Mouse (Mus musculus) adrenal gland, postnatal 10 days (tissue): ENCODE data around the gene Phox2b. TPM values are rescaled to one million over a fixed set of nuclear protein-coding genes. Genes with fewer than 3 reads are reported as not detected.

Experiments used
- DNase-seq: peaks from one replicate; pipeline ENCODE4 v3.0.0; 2021; ENCODE audit warnings: mixed read lengths
- long read RNA-seq, 2 experiments: library from polyadenylated mRNA; stranded (forward); transcript quantifications; one replicate each; pipeline ENCODE4 v2.0.0; 2021
- total RNA-seq, 2 experiments: library from RNA; stranded (reverse); gene quantifications; 2 replicates each; pipeline ENCODE4 v1.2.3; 2021

Phox2b gene
- total RNA-seq: 10 to 100 TPM; 16.2 to 19.1 TPM
- long read RNA-seq, experiment 1, transcript Phox2b-201 (3 exons, 3,013 nt): major isoform, 7 of 14 reads
- long read RNA-seq, experiment 1, partial matches to known transcripts: 4 of 14 reads
- long read RNA-seq, experiment 1, other reads (novel, unspliced or antisense): 3 of 14 reads
- long read RNA-seq, experiment 2, transcript Phox2b-201 (3 exons, 3,013 nt): major isoform, 27 of 27 reads
- long read RNA-seq, experiment 2, partial matches to known transcripts: 0 of 27 reads
- long read RNA-seq, experiment 2, other reads (novel, unspliced or antisense): 0 of 27 reads

- DNase-seq: peak; percentile 12
Measured at GRCm38 (mm10) chr5:67098733-67099323, at the start of gene Phox2b. TSS of gene Phox2b (minus strand) at chr5:67099301.

DNA sequence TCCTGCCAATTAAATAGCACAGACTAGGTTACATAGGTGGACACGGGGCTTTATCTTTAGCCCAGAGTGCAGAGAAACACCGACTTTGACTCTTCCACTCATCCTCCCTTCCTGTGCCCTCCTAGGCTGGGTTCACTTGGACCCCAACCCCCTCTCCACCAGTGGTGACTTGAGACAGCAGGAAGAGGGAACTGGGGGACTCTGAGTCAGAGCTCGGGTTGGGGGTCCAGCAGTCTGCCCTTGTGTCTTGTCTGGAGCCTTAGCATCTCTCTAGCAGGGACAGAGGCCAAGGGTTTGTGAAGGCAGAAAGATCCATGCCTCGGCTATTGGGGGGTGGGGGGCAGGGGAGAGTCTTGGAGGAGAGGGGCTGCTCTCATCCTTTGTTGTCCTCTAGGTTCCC is 43.5 kb upstream of the Phox2b start:
- no peak for DNase-seq

- no peak for DNase-seq
Measured at GRCm38 (mm10) chr5:67139052-67140015, 40.2 kb upstream of the Phox2b start.

GRCm38 (mm10) chr5:67138643-67139042 is 39.5 kb upstream of the Phox2b start:
- DNase-seq: no peak

DNA sequence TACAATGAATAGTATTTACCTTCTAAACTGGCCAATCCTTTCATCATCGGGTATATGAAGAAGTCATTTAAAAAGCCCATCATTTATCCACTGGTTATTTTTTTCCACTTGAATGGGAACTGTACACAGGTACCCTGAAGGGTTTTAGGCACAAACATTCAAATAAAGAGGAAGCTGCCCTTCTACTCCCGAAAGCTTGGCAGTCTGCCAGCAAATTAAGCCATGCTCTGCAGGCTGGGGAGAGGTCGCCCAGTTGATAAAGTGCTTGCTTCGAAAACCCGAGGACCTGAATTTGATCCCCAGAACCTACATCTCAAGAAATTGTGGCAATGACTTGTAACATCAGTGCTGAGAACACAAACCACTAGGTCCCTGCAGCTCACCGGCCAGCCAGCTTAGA is 35.6 kb upstream of the Phox2b start:
- DNase-seq: peak; percentile 10

GRCm38 (mm10) chr5:67131671-67132070 is 32.6 kb upstream of the Phox2b start:
- no peak for DNase-seq

DNA sequence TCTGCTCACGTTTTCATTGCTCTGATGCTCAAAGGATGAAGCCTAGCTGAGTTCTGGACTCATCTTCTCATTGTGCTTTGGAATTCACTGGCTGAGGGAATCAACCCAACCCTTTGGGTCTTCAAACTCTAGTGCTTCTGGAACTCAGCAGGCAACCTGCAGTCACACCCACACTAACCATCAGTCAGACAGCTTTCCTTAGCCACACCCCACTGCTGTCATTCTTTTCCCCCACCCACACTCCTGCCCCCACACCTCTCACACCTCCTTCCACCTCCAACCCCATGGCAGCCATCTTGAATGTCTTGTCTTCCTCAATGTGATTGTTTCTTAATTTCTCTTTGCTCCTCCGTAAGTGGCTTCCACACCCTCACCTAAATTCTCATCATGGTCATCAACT is 7.2 kb upstream of the Phox2b start:
- DNase-seq: no peak

GRCm38 (mm10) chr5:67103016-67103415 is 3.9 kb upstream of the Phox2b start:
- no peak for DNase-seq

DNA sequence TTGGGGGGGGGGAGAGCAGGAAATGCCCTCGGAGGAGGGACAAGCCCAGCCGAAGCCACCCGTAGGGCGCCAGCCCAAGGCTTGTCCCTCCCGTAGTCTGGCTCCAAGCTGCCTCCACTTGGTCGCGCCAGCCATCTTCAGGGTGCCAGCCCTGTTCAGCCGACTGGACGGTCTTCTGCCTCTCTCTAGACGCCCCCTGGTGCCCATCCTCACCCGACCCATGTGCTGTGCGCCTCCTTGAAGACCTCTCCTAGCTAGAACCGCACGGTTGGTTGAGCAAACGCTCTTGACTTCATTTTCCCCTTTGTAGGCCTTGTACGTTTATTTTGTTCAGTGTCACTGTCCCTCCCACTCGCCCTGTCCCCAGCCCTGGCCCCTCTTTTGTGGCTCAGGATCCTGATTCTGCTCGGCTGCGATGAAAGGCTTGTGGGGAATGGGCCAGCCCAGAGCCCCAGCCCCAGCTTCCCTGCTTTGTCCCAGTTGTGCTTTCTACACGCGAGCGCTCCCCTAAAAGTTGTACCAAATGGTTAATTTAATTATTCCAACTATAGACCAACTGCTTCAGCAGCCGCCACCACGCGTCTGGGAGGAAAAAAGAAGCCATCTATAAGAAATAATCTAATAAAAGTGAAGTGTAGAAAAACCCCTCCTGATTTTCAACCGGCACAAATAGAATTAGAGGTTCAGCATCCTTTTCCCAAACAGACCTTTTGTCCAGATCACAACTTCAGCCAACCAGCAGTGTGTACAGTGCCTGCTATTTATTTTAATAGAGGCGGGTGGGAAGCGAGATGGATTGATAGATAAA is 2.9 kb upstream of the Phox2b start:
- DNase-seq: peak; percentile 9

GRCm38 (mm10) chr5:67101395-67101760 is 2.3 kb upstream of the Phox2b start:
- no peak for DNase-seq

GRCm38 (mm10) chr5:67100564-67101394 is 1.7 kb upstream of the Phox2b start:
- DNase-seq: no peak

DNA sequence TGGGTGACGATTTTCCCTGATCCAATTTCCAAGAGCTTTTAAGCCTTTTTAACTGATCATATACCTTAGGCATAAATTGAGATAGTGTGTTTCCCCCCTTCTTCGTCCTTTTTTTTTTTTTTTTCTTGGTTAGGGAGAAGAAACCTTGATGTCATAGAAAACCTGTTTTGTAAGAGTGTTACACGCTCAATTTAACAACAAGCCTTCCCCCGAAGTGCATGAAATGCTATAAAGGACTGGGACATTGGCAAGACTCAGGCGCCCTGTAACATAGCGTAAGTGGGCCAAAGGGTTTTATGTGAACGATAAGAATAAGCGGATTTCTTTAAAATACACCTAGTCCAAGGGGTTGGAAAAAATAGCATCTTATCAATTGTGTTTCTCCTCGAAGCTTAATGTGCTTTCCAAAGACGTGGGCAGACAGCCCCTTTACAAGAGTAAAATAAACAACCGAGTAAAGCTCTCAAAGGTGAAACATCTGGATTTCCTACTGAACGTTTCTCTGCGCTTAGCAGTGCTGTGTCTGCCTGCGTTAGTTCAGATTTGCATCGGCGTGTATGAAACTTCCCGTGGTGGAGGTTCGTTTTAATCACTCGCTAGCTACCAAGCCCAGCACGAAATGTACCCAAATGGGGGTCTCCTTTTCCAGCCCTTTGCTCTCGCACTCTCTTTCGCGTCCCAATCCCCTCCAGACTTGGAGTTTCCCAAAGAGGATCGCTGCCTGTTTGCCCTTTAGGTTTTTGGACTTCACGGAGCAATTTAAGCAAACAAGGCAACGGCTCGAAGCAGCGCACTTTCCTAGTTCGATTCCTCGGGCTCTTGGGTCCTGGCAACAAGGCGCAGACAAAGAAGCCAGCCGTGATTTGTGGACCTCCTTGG is 531 bp upstream of the Phox2b start:
- peak; percentile 8 for DNase-seq

- DNase-seq: no peak
Measured at GRCm38 (mm10) chr5:67098051-67098732, 909 bp downstream of the Phox2b start.

DNA sequence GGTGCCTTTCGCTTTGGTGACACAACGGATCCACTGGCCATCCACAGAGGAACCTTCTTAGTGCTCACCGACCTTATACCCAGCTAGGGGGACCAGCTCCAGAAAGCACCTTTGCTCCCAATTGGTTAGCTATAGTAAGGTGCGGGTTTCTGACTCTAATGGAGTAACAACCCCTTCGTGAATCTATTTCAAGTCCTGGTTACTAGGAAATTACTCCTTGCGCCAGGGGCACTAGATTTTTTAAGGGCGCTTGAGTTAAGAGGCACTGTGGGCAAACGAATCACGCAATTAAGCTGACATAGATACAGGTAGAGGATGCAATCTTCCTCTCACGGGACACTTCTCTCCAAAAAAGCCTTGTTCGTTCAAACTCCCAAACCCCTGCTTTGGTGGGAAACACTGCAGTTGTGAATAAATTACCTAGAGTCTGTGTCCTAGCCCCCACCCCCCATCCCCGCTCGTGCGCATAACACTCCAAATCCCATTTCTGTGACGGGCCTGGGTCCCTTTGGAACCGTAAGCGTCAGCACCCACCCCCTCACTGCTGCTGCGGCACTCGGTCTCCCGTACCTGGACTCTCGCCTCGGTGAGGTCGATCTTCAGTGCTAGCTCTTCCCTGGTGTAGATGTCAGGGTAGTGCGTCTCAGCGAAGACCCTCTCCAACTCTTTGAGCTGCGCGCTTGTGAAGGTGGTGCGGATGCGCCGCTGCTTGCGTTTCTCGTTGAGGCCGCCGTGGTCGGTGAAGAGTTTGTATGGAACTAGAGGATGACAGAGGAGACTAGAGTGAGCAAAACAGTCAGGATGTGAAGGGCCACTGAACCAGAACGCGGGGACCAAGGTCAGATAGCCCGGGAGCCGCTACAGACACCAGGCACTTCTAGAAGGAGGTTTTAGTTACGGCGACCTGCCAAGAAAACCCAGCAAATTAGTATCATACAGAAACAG is 1.7 kb downstream of the Phox2b start:
- DNase-seq: no peak

DNA sequence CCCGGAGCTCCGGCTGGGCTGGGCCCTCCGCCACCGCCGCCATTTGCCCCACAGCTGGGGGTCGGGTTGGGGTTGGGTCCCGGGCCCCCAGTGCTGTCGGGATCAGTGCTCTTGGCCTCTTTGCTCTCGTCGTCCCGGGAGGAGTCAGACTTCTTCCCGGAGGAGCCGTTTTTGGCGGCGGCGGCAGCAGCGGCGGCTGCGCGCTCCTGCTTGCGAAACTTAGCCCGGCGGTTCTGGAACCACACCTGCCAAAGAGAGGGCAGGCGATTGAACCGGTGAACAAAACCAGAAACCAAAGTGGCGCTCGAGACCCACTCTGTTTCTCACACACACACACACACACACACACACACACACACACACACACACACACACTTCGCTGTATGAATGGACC is 2.7 kb downstream of the Phox2b start:
- DNase-seq: peak; percentile 63

DNA sequence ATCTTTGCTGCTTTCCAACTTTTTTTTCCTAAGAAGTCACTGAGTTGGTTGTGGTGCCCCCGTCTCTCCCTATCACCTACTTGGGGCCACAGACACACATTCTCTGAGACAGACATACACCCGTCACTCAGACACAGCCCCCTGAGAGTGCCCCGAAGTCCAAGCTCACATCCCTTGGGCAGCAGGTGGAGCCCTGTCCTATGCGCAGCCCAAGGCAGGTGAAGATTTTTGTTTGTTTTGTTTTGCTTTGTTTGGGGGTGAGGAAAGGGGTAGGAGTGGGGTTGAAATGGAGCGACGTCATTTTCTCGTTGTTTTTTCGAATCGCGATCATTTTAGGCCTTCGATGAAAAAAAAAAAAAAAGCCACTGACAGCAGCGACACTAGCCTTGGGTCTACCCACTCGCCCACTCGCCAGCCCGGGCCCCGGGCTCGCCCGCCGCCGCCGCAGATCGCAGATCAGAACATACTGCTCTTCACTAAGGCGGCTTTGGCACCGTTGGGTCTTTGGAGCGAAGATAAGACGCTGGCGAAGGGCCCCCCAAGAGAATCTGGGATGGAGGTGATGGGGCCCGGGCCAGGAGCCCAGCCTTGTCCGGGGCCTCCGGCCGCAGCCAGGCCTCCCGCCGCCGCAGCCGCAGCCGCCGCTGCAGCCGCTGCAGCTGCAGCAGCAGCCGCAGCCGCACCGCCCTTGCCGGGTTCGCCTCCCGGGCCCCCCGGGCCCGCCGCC is 3.3 kb downstream of the Phox2b start:
- peak; percentile 17 for DNase-seq

DNA sequence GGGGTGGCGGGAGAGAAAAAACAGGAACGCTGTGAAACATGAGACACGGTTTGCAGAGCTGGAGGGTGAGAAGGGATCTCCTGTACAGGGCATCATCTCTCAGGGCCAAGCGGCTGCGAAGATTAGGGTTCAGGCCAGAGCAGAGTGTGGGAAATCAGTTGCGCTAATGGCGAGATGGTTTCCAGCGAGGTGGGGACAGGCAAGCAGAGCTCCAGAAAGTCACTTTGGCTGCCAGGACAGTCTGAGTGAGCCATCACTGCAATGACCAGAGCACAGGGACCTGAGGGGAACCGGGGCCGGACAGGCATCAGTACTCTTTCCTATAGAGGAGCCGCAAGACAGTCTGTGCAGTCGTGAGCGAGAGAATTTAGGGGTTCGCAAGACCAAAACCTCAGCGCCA is 3.9 kb downstream of the Phox2b start:
- DNase-seq: no peak

GRCm38 (mm10) chr5:67093991-67094390 is 5.1 kb downstream of the Phox2b start:
- DNase-seq: no peak
